In genomic region chr8:77120810-77121570, GRCm38 (mm10) we compare ENCODE assay signal across 11 mouse cellular contexts.
A peak's percentile ranks its signal among the peaks of the same experiment; 100 is the strongest.
DNase-seq lines count a peak whose midpoint lies in the region; ATAC-seq and TF ChIP-seq lines count a peak whose summit lies in the region.
"Had no signal": no experiment of that assay in that cellular context is flagged by ENCODE, and none has a peak within 500 bp of the region (broad histone marks: within the 10 kb centered on the region; RNA-seq: fewer than 3 reads in every experiment).

No protein-coding gene starts in this region.

- H3K4me2 ChIP-seq in kidney, embryonic 15.5 days: 0 out of 2 replicates have a peak overlapping the region, but pooled peaks have one; percentile 21
- H3K4me2 ChIP-seq: forebrain, embryonic 12.5 days; liver, embryonic 13.5 days; midbrain, embryonic 12.5 days had no signal

- TF ChIP-seq CTCF in cerebellum, adult 2 months (IDR thresholded peaks at IDR 0.05; ENCODE audit: borderline replicate concordance, insufficient read depth, low read depth, low read length): no peak

- H3K4me1 ChIP-seq in cerebellum, adult 2 months (ENCODE audit: control insufficient read depth, insufficient read depth, low read length): peaks cover 3% of the 10 kb centered on the region; the same call in 1 of the 2 replicates
- H3K4me1 ChIP-seq in kidney, embryonic 15.5 days: peaks cover 9% of the 10 kb centered on the region
- H3K4me1 ChIP-seq: forebrain, embryonic 12.5 days; liver, embryonic 13.5 days had no signal

- no peak overlapping the region for H3K4me3 ChIP-seq in cerebellum, adult 2 months (replicated peaks; ENCODE audit: insufficient read depth, low read depth, low read length)
- no peak overlapping the region for H3K4me3 ChIP-seq in kidney, embryonic 15.5 days (replicated peaks)
- H3K4me3 ChIP-seq: forebrain, embryonic 12.5 days; liver, embryonic 13.5 days; midbrain, embryonic 12.5 days had no signal

- no peak overlapping the region for H3K9ac ChIP-seq in kidney, embryonic 15.5 days
- H3K9ac ChIP-seq: forebrain, embryonic 12.5 days; liver, embryonic 13.5 days; midbrain, embryonic 12.5 days had no signal

- H3K27me3 ChIP-seq in cerebellum, adult 2 months (ENCODE audit: control insufficient read depth, insufficient read depth, low read length): no peaks in the 10 kb centered on the region
- no peaks in the 10 kb centered on the region for H3K27me3 ChIP-seq in kidney, embryonic 15.5 days
- H3K27me3 ChIP-seq: forebrain, embryonic 12.5 days; liver, embryonic 13.5 days; midbrain, embryonic 12.5 days had no signal

- no peaks in the 10 kb centered on the region for H3K9me3 ChIP-seq in kidney, embryonic 15.5 days (replicated peaks)
- H3K9me3 ChIP-seq: forebrain, embryonic 12.5 days; liver, embryonic 13.5 days; midbrain, embryonic 12.5 days had no signal

- ATAC-seq in kidney, embryonic 15.5 days (replicated peaks; ENCODE audit: low FRiP score): peak; percentile 56; the same call in 1 of the 2 replicates

- no peak for TF ChIP-seq POLR2A in cerebellum, adult 2 months (IDR thresholded peaks at IDR 0.05; ENCODE audit: borderline replicate concordance, insufficient read depth, low read length)

- H3K27ac ChIP-seq in cerebellum, adult 2 months (ENCODE audit: insufficient read depth, low read length): no peak overlapping the region
- peak overlapping the region; percentile 61 for H3K27ac ChIP-seq in kidney, embryonic 15.5 days
- H3K27ac ChIP-seq: forebrain, embryonic 12.5 days; liver, embryonic 13.5 days; midbrain, embryonic 12.5 days had no signal

- peak; percentile 9 for DNase-seq in cerebellum, adult 9-10 months
- no peak for DNase-seq in cerebellum, adult 2 months
- peak; percentile 6 for DNase-seq in lung, postnatal 10 days
- no peak for DNase-seq in lung, postnatal 36 days
- DNase-seq in retina, embryonic 14.5 days (ENCODE audit: low spot score): peak; percentile 38
- no peak for DNase-seq in thymus, postnatal 25 days
- DNase-seq in thymus, adult 18-20 months: no peak
- DNase-seq: liver, embryonic 13.5 days had no signal

- no peaks in the 10 kb centered on the region for H3K36me3 ChIP-seq in kidney, embryonic 15.5 days
- H3K36me3 ChIP-seq: forebrain, embryonic 12.5 days; liver, embryonic 13.5 days; midbrain, embryonic 12.5 days had no signal

- 39% methylated on average over 10 of the region's 10 CpGs for WGBS in cerebellum, adult 2 months
- 36% methylated on average over 10 of the region's 10 CpGs for WGBS in kidney, embryonic 15.5 days

Comparison
In these comparisons a context has a peak if more than half of its experiments do, and no peak if none do; other contexts are left out.
1. DNase-seq: peak in cerebellum, adult 9-10 months (single experiment), lung, postnatal 10 days (single experiment) and retina, embryonic 14.5 days (single experiment); none in cerebellum, adult 2 months (0 of 2), lung, postnatal 36 days (single experiment), thymus, postnatal 25 days (single experiment) and thymus, adult 18-20 months (0 of 2).